Mouse (Mus musculus): ENCODE results near the gene Krt25.

The Krt25 gene

DNA sequence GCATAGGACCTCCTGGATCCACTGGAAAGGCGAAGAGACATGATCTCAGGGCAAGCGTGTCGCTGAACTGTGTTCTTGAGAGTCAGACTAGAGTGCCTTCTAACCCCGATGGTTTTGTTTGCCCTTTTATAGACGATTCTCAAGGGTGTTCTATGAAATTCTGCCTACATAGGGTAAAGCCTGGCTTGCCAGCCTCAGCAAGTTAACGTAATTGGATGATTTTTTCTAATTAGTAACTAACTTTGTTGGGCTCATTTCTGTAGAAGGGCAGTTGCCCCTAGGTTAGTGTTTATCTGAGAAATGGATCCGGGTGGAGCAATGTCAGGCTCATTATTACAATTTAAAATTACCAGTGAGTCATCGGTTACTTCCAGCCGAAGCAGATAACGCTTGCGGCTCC is at the start of gene Krt25:
TSS of gene Krt25 (minus strand) at position 101 of the 400 bp plus-strand sequence.
- no peak for DNase-seq (ENCODE audit: low spot score)

- no peak for DNase-seq (ENCODE audit: low spot score)
Measured at GRCm38 (mm10) chr11:99369853-99370451, 47.2 kb upstream of the Krt25 start.

GRCm38 (mm10) chr11:99369229-99369628 is 46.5 kb upstream of the Krt25 start:
- peak; percentile 50 for DNase-seq (ENCODE audit: low spot score)

- DNase-seq (ENCODE audit: low spot score), result peak; percentile 59
Measured at GRCm38 (mm10) chr11:99366791-99367190, 44.0 kb upstream of the Krt25 start.

- no peak for DNase-seq (ENCODE audit: low spot score)
Measured at GRCm38 (mm10) chr11:99364412-99364811, 41.7 kb upstream of the Krt25 start.

- DNase-seq (ENCODE audit: low spot score), result no peak
Measured at GRCm38 (mm10) chr11:99361423-99361822, 38.7 kb upstream of the Krt25 start.

GRCm38 (mm10) chr11:99351004-99351403 is 28.3 kb upstream of the Krt25 start, which contains the start of gene Krt27:
TSS of gene Krt27 (minus strand) at chr11:99351104.
- no peak for DNase-seq (ENCODE audit: low spot score)

DNA sequence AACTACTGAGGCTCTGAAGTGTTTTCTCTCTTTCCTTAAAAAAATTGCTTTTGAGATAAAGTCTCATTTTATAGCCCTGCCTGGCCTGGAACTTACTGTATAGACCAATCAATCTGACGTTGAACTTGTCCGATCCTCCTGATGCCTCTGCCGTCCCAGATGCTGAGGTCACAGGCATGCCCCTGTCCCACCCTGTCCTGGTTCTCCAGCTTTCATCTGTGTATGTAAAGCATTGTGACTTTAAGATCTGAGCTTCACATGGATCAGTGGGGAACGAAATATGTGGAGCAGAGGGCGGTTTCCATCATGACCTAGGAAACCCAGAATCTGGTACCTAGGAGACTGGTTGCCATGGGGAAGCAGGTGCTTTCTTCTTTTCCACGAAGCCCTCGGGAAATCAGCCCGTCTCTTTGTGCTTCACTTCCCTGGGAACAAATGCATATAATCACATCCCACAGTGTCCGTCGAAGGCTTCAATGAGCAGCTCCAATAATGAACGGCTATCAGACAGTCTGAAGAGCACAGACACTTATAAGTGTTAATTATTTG is 16.6 kb upstream of the Krt25 start:
- no peak for DNase-seq (ENCODE audit: low spot score)

DNA sequence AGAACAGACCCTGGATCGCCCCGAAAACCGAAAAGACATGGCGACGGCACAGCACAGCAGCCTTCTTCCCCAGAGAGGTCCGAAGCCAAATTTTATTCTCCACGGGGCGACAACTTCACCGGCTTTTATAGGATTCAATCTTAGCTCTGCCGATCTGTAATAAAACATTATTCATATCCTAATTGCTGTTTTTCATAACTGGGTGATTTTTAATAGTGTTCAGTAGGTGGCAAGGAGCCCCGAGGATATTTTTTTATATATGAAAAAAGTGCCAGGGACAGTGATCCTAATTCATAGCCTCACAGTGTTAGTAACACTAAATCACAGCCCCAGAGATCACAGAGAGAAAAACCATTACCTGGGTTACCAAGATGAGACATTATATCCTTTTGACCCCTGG is 15.1 kb upstream of the Krt25 start, which contains the start of gene Krt26:
TSS of gene Krt26 (minus strand) at position 101 of the 400 bp plus-strand sequence.
- no peak for DNase-seq (ENCODE audit: low spot score)

DNA sequence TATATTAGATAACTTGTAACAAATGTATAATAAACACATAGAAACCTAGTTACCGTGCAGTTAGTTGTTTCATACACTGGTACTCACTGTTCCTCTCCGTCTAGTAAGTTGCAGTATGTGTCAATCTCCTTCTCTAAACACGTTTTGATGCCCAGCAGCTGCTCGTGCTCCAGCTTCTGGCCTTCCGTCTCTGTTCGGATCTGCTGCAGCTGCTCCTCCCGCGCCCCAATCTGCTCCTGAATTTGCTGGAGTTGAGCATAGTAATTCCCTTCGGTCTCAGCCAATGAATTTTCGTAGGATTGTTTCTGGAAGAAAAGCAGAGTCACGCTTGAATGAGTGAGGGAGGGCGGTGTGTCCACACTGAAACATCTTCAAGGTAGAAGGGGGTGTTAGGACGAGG is 10.7 kb upstream of the Krt25 start:
- DNase-seq (ENCODE audit: low spot score), result no peak

- no peak for DNase-seq (ENCODE audit: low spot score)
Measured at GRCm38 (mm10) chr11:99329655-99330054, 6.9 kb upstream of the Krt25 start.

DNA sequence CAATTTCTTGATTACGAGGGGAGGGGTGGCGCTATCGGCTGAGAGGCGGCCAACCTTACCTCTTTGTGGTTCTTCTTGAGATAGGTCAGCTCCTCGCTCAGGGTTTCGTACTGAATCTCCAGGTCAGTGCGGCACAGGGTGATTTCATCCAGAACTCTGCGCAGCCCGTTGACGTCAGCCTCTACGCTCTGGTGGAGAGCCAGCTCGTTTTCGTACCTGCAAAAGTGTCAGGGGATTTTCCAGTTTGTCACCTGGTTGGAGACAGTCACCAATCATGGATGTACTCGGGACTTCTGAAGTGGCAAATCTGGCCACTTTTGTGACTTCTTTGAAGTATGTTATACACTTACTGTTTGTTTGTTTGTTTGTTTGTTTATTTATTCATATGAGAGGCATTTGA is 1.7 kb downstream of the Krt25 start:
- DNase-seq (ENCODE audit: low spot score), result no peak

DNA sequence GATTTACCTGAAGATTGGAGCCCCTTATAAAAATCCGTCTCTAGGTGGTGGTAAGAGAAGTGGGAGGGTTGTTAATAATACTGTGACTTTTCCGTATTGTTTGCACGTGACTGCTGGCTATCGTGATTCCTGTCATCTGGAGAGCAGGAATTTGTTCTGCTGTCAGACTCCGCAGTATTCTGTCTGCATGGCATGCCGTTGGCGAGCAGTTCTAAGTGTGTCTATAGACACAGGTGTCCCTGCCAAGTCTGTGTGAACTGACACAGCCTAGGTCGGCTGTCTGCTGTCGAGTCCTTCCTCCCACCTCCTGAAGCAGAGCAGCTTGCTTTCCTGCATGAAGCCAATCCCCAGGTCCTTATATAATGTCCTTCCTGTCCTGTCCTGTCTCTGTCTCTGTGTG is 3.6 kb downstream of the Krt25 start:
- DNase-seq (ENCODE audit: low spot score), result no peak

GRCm38 (mm10) chr11:99316543-99316942 is 6.2 kb downstream of the Krt25 start:
- DNase-seq (ENCODE audit: low spot score), result no peak

- DNase-seq (ENCODE audit: low spot score), result no peak
Measured at GRCm38 (mm10) chr11:99314594-99314993, 8.2 kb downstream of the Krt25 start.

DNA sequence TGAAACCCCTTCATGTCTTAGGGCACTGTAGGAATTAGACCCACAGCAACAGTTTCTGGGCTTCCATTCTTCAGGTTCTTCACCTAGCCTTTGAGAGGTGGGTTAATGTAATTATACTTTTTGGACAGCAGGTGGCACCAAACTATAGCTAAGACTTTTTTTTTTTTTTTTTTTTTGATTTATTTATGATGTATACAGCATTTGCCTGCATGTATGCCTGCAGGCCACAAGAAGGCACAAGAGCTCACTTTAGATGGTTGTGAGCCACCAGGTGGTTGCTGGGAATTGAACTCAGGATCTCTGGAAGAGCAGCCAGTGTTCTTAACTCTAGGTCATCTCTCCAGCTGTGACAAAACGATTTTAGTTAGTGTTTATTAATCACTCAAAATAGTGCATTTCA is 11.9 kb downstream of the Krt25 start:
- DNase-seq (ENCODE audit: low spot score), result no peak

DNA sequence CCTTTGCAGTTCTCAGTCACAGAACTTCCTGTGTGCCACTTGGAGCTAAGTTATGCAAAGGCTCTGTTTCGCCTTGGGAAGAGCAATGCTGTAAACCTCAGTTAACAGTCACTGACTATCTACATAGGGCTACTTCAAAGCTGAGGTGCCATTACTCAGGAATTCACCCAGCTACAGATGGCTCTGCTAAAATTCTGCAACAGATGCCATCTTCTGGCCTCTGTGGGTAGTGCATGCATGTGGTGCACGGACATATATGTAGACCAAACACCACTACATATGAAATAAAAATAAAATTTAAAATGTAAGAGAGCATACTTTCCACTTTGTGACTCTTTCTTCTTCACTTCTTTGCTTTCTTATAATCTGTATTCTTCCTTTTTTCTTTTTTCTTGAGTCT is 15.2 kb downstream of the Krt25 start:
- peak; percentile 70 for DNase-seq (ENCODE audit: low spot score)

GRCm38 (mm10) chr11:99295039-99295438 is 27.7 kb downstream of the Krt25 start:
- no peak for DNase-seq (ENCODE audit: low spot score)

- DNase-seq (ENCODE audit: low spot score), result peak; percentile 65
Measured at GRCm38 (mm10) chr11:99292846-99293245, 29.9 kb downstream of the Krt25 start.

GRCm38 (mm10) chr11:99284833-99285312 is 37.9 kb downstream of the Krt25 start, which contains the start of gene Krt24:
TSS of gene Krt24 (minus strand) at chr11:99285262.
- no peak for DNase-seq (ENCODE audit: low spot score)

DNA sequence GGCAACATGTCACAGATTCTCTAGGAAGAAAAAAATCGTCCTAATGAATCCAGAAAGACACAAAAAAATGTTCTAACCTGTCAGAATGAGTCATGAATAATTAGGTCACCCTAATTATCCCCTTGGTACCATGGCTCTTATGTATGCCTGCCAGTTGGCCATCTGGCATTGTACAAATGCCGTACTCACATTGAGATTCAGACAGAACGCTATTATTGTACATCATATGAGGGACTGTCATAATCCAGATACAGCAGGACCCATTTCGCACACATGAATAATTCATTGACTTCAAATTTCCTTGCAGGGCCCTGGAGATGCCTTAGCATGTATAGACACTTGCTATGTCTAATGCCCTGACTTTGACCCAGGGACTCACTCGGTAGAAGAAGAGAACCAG is 38.7 kb downstream of the Krt25 start:
- no peak for DNase-seq (ENCODE audit: low spot score)

DNA sequence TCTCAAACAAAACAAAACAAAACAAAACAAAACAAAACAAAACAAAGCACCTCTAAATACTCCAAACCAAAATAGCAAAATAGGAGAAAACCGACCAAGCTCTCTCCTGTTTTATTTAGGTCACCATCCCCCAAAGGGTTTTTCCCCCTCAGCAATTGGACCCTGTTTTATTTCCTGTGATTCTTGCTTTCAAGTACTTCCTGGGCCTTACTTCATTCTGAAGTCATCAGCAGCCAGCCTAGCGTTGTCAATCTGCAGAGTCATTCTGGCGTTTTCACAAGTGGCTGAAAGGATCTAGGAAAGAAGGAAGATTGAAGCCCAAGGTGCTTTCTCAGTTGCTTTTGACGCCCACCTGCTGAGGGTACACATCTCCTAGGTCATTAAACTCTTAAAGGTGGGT is 39.4 kb downstream of the Krt25 start:
- no peak for DNase-seq (ENCODE audit: low spot score)

DNA sequence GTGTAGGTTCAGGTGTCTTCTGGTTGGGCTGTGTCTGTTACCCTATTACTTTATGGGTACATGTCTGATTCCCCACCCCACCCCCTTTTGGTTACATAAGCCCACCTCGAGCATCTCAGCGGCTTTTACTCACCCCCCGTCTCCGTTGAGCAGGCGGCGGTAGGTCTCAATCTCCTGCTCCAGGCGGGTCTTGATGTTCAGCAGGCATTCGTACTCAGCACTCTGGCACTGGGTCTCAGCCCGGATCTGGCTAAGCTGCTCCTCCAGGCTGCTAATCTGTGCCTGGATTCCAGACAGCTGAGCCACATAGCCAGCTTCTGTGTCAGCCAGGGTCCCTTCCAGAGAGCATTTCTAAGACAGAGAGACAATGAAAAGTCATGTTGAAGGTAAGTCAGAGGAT is 41.6 kb downstream of the Krt25 start:
- no peak for DNase-seq (ENCODE audit: low spot score)

- no peak for DNase-seq (ENCODE audit: low spot score)
Measured at GRCm38 (mm10) chr11:99279986-99280385, 42.8 kb downstream of the Krt25 start.
